Mouse (Mus musculus) neural tube, embryonic 12.5 days (tissue): ENCODE data around the gene Rab3c. TPM values are rescaled to one million over a fixed set of nuclear protein-coding genes. Genes with fewer than 3 reads are reported as not detected.
A peak's percentile ranks its signal among the peaks of the same experiment; 100 is the strongest.

ENCODE experiments used
- ATAC-seq: fragments of 200-750 bp; cut with Nextera tagmentation; 2 replicates; pipeline ENCODE4 v1.8.0; 2017; ENCODE audit warnings: low read depth, mild to moderate bottlenecking, moderate TSS enrichment, moderate library complexity; ENCODE audit not compliant: low FRiP score
- H3K27ac ChIP-seq: fragments of 300-500 bp; sonication (generic); 2 replicates; pipeline ENCODE4 v1.5.1; 2016
- H3K27me3 ChIP-seq: fragments of 300-500 bp; sonication (generic); replicated peaks from 2 replicates; pipeline ENCODE4 v1.6.1; 2016; ENCODE audit warnings: mild to moderate bottlenecking
- H3K36me3 ChIP-seq: fragments of 300-500 bp; sonication (generic); 2 replicates; pipeline ENCODE4 v1.6.1; 2016; ENCODE audit warnings: mild to moderate bottlenecking
- H3K4me1 ChIP-seq: fragments of 300-500 bp; sonication (generic); 2 replicates; pipeline ENCODE4 v1.6.1; 2016
- H3K4me2 ChIP-seq: fragments of 300-500 bp; sonication (generic); replicated peaks from 2 replicates; pipeline ENCODE4 v1.6.1; 2016; ENCODE audit warnings: mild to moderate bottlenecking
- H3K4me3 ChIP-seq: fragments of 300-500 bp; sonication (generic); 2 replicates; pipeline ENCODE4 v1.5.1; 2016
- H3K9ac ChIP-seq: fragments of 300-500 bp; sonication (generic); 2 replicates; pipeline ENCODE4 v1.6.1; 2016; ENCODE audit warnings: mild to moderate bottlenecking
- H3K9me3 ChIP-seq: fragments of 300-500 bp; sonication (generic); 2 replicates; pipeline ENCODE4 v1.6.1; 2016; ENCODE audit warnings: mild to moderate bottlenecking
- WGBS: fragments of 180-500 bp; shearing (Covaris S2); methylation state at CpG from one replicate; pipeline ENCODE4 v1.1.7; 2016; 5-methylcytosine and 5-hydroxymethylcytosine counted together
- polyA plus RNA-seq: library from polyadenylated mRNA; unstranded; fragments of >200 nt; fragmentation: Nextera tagmentation; extraction: Ambion mirVana; gene quantifications from 2 replicates; pipeline ENCODE4 v1.2.1, GENCODE M21; 2016

The Rab3c gene
- polyA plus RNA-seq, result 92.4 and 112 TPM in 2 replicates

DNA sequence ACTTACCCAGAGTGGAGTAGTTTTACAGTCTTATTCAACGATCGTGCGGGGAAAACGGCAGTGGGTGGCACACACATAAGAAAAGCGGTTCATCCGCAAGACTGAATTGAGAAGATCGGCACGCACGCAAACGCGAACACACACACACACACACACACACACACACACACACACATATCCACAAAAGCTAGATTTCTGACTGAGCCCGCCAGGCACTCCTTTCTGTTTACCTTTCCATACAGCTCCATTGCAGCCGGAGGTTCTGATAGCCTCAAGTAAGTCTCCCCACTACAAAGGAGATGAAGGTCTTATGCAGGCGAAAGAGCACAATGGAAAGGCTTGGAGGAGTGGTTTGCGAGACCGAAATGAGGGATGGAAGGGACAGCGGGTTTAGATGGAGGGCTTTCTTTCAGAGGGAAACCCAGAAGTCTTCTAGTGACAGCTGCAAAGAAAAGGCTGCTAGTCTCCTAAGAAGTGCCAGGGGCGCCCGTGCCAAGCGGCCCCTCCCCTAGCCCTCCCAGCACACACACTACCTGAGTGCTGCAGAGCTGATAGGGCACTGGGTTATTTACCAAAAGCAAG lies at the start of gene Rab3c:
Rab3c (minus strand) TSS at position 434 of the 582 bp plus-strand sequence.
- WGBS, result under 1% methylated on average over 20 of the region's 20 CpGs
- peak within 1 kb of the TSS; percentile 52 for H3K9ac ChIP-seq
- H3K27me3 ChIP-seq, result no peaks in the 10 kb centered on the region
- H3K4me1 ChIP-seq, result 0 out of 2 replicates have a peak, but pooled peaks cover 6% of the 10 kb centered on the region
- H3K9me3 ChIP-seq, result no peaks in the 10 kb centered on the region
- peak; percentile 45 for ATAC-seq
- H3K4me2 ChIP-seq, result peak within 1 kb of the TSS; percentile 69
- H3K36me3 ChIP-seq, result no peaks in the 10 kb centered on the region
- peak within 1 kb of the TSS; percentile 56 for H3K4me3 ChIP-seq
- H3K27ac ChIP-seq, result peak within 1 kb of the TSS; percentile 54

DNA sequence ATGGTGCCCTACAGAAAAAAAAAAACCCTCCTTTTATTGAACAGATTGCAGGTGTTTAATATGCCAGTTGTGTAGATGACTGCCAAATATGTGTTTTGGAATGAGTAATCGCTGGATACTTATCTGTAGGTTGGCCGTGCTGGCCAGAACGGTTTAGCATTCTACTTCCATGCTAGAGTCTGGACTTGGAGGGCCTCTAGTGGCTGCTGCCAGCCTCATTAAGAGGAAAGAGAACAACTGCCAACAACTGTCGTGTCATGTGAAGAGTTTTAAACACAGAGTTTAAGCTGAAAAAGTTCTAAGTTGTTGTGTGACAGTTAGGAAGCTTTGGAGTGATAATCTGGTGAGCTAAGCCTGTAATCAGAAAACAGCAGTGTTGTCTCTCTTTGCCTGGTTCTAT lies 38.0 kb upstream of the Rab3c start:
- no peaks in the 10 kb centered on the region for H3K36me3 ChIP-seq
- no peak overlapping the region for H3K27ac ChIP-seq
- H3K4me3 ChIP-seq, result no peak overlapping the region
- H3K9me3 ChIP-seq, result no peaks in the 10 kb centered on the region
- no peaks in the 10 kb centered on the region for H3K27me3 ChIP-seq
- WGBS, result 75% methylated on average over 4 of the region's 4 CpGs
- no peak overlapping the region for H3K4me2 ChIP-seq
- H3K4me1 ChIP-seq, result no peaks in the 10 kb centered on the region
- no peak overlapping the region for H3K9ac ChIP-seq
- no peak for ATAC-seq

DNA sequence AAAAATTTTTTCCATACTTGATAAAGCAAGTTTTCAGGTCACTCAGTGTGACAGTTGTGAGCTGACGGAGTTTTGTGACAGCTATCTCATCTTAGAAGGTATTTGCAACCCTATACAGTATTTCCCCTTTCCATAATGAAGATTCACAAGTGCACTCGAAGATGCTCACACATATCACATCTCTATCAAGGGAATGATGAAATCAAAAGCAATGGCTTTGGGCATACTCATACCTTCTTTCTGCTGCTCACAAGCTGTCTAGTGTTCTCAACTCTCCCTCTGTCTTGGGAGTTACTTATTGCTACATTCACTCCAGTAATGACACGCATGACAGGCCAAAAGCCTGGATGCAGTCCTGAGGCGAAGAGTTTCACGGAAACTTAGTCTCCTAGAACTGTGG lies 26.4 kb upstream of the Rab3c start:
- Histone ChIP-seq H3K27me3 (no peaks in the 10 kb centered on the region), H3K9ac (no peak overlapping the region), H3K36me3 (no peaks in the 10 kb centered on the region), H3K4me1 (no peaks in the 10 kb centered on the region), H3K9me3 (no peaks in the 10 kb centered on the region), H3K4me3 (no peak overlapping the region), H3K4me2 (no peak overlapping the region), H3K27ac (no peak overlapping the region)
- ATAC-seq, result no peak
- WGBS, result 88% methylated on average over 5 of the region's 5 CpGs

DNA sequence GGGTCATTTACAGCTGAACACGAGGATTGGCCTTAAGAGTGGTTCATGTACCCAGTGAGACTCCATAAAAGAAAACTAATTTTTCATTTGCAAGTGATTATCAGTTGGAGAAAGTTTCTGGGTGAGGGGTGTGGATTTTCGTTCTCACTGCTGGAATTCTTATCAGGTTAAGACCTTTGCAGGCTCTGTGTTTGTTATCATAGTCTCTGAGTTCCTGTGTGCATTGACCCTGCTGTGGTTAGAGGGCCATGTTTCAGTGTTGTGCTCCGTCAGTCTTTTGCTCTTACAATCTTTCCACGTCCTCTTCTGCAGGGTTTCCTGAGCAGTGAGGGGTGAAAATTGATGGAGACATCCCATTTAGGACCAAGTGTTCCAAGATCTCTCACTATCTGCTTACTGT lies 16.3 kb upstream of the Rab3c start:
- 74% methylated on average over 4 of the region's 4 CpGs for WGBS
- no peak overlapping the region for H3K4me3 ChIP-seq
- H3K27ac ChIP-seq, result no peak overlapping the region
- no peaks in the 10 kb centered on the region for H3K36me3 ChIP-seq
- no peak for ATAC-seq
- no peaks in the 10 kb centered on the region for H3K9me3 ChIP-seq
- H3K9ac ChIP-seq, result no peak overlapping the region
- H3K4me1 ChIP-seq, result no peaks in the 10 kb centered on the region
- H3K4me2 ChIP-seq, result no peak overlapping the region
- H3K27me3 ChIP-seq, result no peaks in the 10 kb centered on the region

DNA sequence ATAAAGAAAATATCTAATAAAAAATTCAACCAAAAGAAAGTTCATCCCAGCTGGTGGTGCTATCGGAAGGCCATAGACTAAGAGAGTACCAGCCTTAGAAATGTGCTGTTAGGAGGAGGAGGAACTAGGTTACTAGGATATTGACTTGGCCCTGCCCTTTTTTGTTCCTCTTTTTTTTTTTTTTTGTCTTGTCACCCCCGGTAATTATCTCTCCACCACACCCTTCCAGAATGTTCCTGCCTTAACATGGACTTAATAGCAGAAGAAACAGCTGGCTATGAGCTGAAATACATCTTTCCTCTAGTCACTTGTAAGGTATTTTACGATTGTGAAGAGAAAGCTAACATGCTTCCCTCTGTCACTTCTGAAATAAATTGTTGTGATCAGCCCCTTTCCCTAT lies 7.7 kb upstream of the Rab3c start:
- Histone ChIP-seq H3K9ac (no peak overlapping the region), H3K4me1 (no peaks in the 10 kb centered on the region), H3K36me3 (no peaks in the 10 kb centered on the region), H3K4me2 (no peak overlapping the region), H3K27ac (no peak overlapping the region), H3K27me3 (no peaks in the 10 kb centered on the region), H3K4me3 (no peak overlapping the region), H3K9me3 (no peaks in the 10 kb centered on the region)
- WGBS, result 82% methylated on average over 3 of the region's 3 CpGs
- no peak for ATAC-seq

DNA sequence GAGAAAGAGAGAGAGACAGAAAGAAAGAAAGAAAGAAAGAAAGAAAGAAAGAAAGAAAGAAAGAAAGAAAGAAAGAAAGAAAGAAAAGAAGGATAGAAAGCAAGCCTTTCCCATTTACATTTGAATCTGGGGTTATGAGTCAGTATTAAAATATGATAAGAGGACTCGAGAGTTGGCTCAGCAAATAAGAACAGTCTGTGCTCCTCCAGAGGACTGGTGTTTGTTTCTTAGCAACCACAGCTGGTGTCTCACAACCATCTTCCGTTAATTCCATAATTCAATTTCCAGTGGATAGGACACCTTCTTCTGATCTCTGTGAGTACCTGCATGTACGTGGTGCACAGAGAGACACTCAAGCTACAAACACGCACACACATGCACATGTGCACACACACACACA lies 3.0 kb upstream of the Rab3c start:
- 81% methylated on average over 4 of the region's 4 CpGs for WGBS

DNA sequence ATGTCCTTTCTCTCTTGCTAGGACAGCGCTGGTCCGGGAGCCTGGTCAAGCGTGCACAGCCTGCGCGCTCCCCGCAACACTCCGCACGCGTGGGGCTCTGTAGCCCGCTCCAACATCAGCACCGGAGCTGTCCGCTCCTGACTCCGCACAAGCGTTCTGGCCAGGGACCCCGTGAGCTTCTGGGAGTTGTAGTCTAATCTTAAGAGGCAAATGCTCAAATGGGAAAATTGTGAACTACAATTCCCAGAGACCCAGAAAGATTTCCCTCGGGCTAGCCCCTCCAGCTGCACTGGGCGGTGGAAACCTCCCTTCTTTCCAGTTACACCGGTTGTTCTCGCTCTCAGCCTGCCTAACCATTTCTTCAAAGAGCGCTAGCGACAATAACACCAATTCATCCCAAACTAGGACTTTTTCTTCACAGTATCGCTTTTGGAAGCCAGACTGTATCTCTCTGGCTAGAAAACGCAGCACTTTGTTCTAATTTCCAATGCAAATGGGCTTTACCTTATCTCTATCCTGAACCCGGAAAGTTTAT lies 701 bp downstream of the Rab3c start:
- under 1% methylated on average over 24 of the region's 24 CpGs for whole genome bisulfite sequencing

More for the DNA sequence above, 3.0 kb upstream of the Rab3c start:
- no peak overlapping the region for H3K9ac ChIP-seq
- H3K4me3 ChIP-seq, result no peak overlapping the region
- H3K27me3 ChIP-seq, result no peaks in the 10 kb centered on the region
- no peak overlapping the region for H3K27ac ChIP-seq
- no peak overlapping the region for H3K4me2 ChIP-seq
- H3K36me3 ChIP-seq, result no peaks in the 10 kb centered on the region
- H3K9me3 ChIP-seq, result no peaks in the 10 kb centered on the region
- no peak for ATAC-seq
- 0 out of 2 replicates have a peak, but pooled peaks cover 6% of the 10 kb centered on the region for H3K4me1 ChIP-seq

DNA sequence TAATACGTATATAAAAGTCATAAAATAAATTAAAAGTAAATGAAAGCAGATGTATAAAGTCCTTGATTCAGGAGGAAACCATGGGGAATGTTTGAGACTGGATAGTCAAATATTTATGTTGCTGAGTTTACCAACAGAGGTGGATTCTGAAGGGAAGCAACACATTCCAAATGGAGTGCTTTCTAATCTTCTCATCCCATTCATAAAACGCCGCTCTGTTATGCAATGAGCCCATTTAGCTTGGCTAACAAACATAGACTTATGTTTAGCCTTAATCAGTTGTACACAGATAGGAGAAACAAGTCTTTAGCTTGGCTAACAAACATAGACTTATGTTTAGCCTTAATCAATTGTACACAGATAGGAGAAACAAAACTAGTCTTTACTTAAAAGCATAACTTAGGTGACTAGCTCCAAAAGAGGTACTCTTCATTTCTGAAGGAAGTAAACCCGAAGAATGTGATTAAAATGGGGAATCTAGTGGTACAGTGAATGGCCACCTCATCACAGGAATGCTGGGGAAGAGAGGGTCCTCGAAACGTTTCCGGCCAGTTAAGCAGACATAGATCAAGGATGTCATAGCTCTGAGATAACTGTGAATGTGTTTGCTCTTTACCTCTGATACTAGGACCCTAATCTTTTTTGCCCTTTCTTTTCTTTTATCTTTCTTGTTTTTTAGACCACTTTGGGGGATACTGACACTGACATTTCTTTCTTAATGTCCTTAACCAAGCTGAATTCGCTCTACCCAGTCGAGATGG lies 1.6 kb downstream of the Rab3c start:
- peak overlapping the region; percentile 69 for H3K4me2 ChIP-seq
- H3K27me3 ChIP-seq, result no peaks in the 10 kb centered on the region
- WGBS, result 52% methylated on average over 9 of the region's 9 CpGs
- no peak for ATAC-seq
- H3K27ac ChIP-seq, result peak overlapping the region; percentile 54; the same call in 1 of the 2 replicates
- peak overlapping the region; percentile 52 for H3K9ac ChIP-seq
- H3K36me3 ChIP-seq, result no peaks in the 10 kb centered on the region
- H3K9me3 ChIP-seq, result no peaks in the 10 kb centered on the region
- 0 out of 2 replicates have a peak, but pooled peaks cover 6% of the 10 kb centered on the region for H3K4me1 ChIP-seq
- H3K4me3 ChIP-seq, result peak overlapping the region; percentile 56

More for the DNA sequence above, 701 bp downstream of the Rab3c start:
- H3K36me3 ChIP-seq, result no peaks in the 10 kb centered on the region
- peak overlapping the region; percentile 69 for H3K4me2 ChIP-seq
- no peaks in the 10 kb centered on the region for H3K9me3 ChIP-seq
- H3K4me1 ChIP-seq, result 0 out of 2 replicates have a peak, but pooled peaks cover 6% of the 10 kb centered on the region
- H3K9ac ChIP-seq, result peak overlapping the region; percentile 52
- peak; percentile 99 for ATAC-seq
- no peaks in the 10 kb centered on the region for H3K27me3 ChIP-seq
- H3K27ac ChIP-seq, result peak overlapping the region; percentile 54; the same call in 1 of the 2 replicates
- H3K4me3 ChIP-seq, result peak overlapping the region; percentile 56

DNA sequence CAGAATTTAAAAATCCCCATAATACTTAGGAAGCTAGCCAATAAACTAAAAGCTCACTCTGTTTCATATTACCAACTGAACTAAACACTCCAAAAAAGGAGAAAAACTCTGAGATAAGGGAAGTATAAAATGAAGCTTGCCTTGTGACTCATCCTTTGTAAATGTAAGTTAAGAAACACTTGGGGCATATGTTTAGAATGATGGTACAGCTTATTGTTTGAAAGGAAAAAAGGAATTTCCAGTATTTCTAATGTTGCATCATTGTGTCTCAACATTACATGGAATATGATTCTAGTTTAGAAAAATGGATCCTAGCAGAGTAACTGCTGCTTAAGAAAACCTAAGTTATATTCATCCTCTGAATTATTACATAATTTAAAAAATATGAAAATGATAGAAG lies 3.1 kb downstream of the Rab3c start:
- Histone ChIP-seq H3K4me2 (peak overlapping the region; percentile 44; the same call in 1 of the 2 replicates), H3K9me3 (no peaks in the 10 kb centered on the region), H3K36me3 (no peaks in the 10 kb centered on the region), H3K27ac (no peak overlapping the region), H3K4me3 (no peak overlapping the region), H3K27me3 (no peaks in the 10 kb centered on the region), H3K4me1 (0 out of 2 replicates have a peak, but pooled peaks cover 6% of the 10 kb centered on the region), H3K9ac (no peak overlapping the region)
- ATAC-seq, result no peak

DNA sequence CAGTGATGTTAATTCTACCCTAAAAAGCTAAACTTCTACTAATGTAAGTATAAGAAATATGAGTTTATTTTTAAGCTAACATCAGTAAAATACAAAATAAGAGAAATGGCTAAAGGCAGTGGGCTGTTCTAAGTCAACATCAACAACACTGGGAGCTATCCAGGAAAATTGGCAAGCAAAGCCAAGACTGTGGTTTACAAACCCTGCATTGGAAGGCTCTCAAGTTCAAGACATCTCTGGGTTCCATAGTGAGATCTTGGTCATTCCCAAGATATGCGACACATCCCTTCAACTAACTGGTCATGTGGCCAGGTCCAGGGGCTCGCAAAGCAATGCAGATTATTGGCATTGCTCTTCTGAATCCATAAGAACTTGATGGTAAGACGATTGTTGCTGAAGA lies 5.3 kb downstream of the Rab3c start:
- Histone ChIP-seq H3K27me3 (no peaks in the 10 kb centered on the region), H3K36me3 (no peaks in the 10 kb centered on the region), H3K9me3 (no peaks in the 10 kb centered on the region), H3K27ac (no peak overlapping the region), H3K4me3 (no peak overlapping the region), H3K4me2 (no peak overlapping the region), H3K9ac (no peak overlapping the region), H3K4me1 (no peaks in the 10 kb centered on the region)
- WGBS, result 87% methylated on average over 3 of the region's 3 CpGs
- ATAC-seq, result no peak

DNA sequence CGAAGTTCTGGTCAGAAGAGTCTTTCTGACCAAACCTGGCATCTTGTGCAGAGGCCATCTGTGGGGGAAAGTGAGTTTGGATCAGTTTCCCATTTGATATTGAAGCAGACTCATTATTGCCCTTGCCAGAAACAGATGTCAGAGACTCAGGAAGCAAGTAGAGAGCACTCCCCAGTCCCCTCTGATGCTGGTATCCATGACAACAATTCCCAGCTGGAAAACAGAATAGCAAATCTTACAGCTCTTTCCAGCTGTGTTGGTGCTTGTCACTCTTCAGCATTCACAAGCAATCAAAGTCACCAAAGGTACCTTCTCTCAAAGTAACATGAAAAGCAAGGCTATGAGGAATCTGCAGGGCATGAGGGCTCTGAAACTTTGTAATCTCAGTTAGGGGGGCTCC lies 20.1 kb downstream of the Rab3c start:
- no peaks in the 10 kb centered on the region for H3K9me3 ChIP-seq
- H3K4me3 ChIP-seq, result no peak overlapping the region
- H3K4me2 ChIP-seq, result no peak overlapping the region
- no peak overlapping the region for H3K27ac ChIP-seq
- peaks cover 7% of the 10 kb centered on the region; the same call in 1 of the 2 replicates for H3K36me3 ChIP-seq
- no peaks in the 10 kb centered on the region for H3K27me3 ChIP-seq
- no peak overlapping the region for H3K9ac ChIP-seq
- ATAC-seq, result no peak
- WGBS, result 71% methylated on average over 1 of the region's 1 CpGs
- no peaks in the 10 kb centered on the region for H3K4me1 ChIP-seq

DNA sequence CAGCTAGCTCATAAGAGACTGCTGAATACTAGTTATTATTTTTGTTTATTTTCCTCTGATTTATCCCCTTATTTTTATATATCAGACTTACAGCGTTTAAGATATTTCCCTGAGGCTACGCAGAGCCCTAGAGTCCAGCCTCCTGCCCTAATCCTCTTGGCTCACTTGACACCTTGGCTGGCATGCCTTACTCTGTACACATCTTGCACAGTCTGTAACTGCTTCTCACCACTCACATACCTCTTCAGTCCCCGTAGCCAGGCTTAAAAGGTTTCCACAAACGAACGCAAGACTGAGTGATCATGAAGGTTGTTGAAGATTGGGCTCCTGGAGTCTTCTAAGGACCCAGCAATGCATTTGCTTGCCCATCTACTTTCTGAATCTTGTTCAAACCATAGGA lies 29.3 kb downstream of the Rab3c start:
- no peak overlapping the region for H3K4me2 ChIP-seq
- no peak overlapping the region for H3K27ac ChIP-seq
- no peaks in the 10 kb centered on the region for H3K9me3 ChIP-seq
- no peaks in the 10 kb centered on the region for H3K4me1 ChIP-seq
- H3K9ac ChIP-seq, result no peak overlapping the region
- H3K36me3 ChIP-seq, result peaks cover 10% of the 10 kb centered on the region; the same call in 1 of the 2 replicates
- no peak overlapping the region for H3K4me3 ChIP-seq
- WGBS, result 89% methylated on average over 5 of the region's 5 CpGs
- no peaks in the 10 kb centered on the region for H3K27me3 ChIP-seq
- ATAC-seq, result no peak
